Mouse (Mus musculus) stomach, embryonic 15.5 days (tissue): Measurements from ENCODE around the gene Gusb. TPM values are rescaled to one million over a fixed set of nuclear protein-coding genes. Genes with fewer than 3 reads are reported as not detected.
"Not testable (repeated sequence)": the region's sequence is repeated elsewhere in the genome, so short reads cannot be mapped to it uniquely, and the experiment has no call there.

ENCODE experiments used
- ATAC-seq: fragments of 200-750 bp; cut with Nextera tagmentation; 2 replicates; pipeline ENCODE4 v1.8.0; 2017; ENCODE audit warnings: low read depth, moderate number of reproducible peaks, moderate TSS enrichment; ENCODE audit not compliant: insufficient read depth, low FRiP score
- H3K27ac ChIP-seq: fragments of 300-500 bp; sonication (generic); 2 replicates; pipeline ENCODE4 v1.5.1; 2015; ENCODE audit warnings: mild to moderate bottlenecking, inconsistent platforms
- H3K27me3 ChIP-seq: fragments of 300-500 bp; sonication (generic); replicated peaks from 2 replicates; pipeline ENCODE4 v1.6.1; 2015; ENCODE audit warnings: inconsistent platforms
- H3K36me3 ChIP-seq: fragments of 300-500 bp; sonication (generic); 2 replicates; pipeline ENCODE4 v1.6.1; 2015; ENCODE audit warnings: inconsistent platforms
- H3K4me1 ChIP-seq: fragments of 300-500 bp; sonication (generic); 2 replicates; pipeline ENCODE4 v1.6.1; 2015; ENCODE audit warnings: inconsistent platforms
- H3K4me2 ChIP-seq: fragments of 300-500 bp; sonication (generic); 2 replicates; pipeline ENCODE4 v1.6.1; 2015; ENCODE audit warnings: mild to moderate bottlenecking, inconsistent platforms
- H3K4me3 ChIP-seq: fragments of 300-500 bp; sonication (generic); replicated peaks from 2 replicates; pipeline ENCODE4 v1.5.1; 2015; ENCODE audit warnings: inconsistent platforms
- H3K9ac ChIP-seq: fragments of 300-500 bp; sonication (generic); 2 replicates; pipeline ENCODE4 v1.6.1; 2015; ENCODE audit warnings: inconsistent platforms
- H3K9me3 ChIP-seq: fragments of 300-500 bp; sonication (generic); 2 replicates; pipeline ENCODE4 v1.6.1; 2016; ENCODE audit warnings: inconsistent platforms
- WGBS: fragments of 180-500 bp; shearing (Covaris S2); methylation state at CpG from one replicate; pipeline ENCODE4 v1.1.7; 2015; 5-methylcytosine and 5-hydroxymethylcytosine counted together
- polyA plus RNA-seq: library from polyadenylated mRNA; unstranded; fragments of >200 nt; fragmentation: Nextera tagmentation; extraction: Ambion mirVana; gene quantifications from 2 replicates; pipeline ENCODE4 v1.2.1, GENCODE M21; 2015

The Gusb gene
- polyA plus RNA-seq, 1 experiment from 2014 or later: 68.3 TPM

GRCm38 (mm10) chr5:129963224-129963623 is 39.6 kb downstream of the Gusb start:
- no peaks in the 10 kb centered on the region for H3K4me1 ChIP-seq
- ATAC-seq: no peak
- H3K27ac ChIP-seq: no peak overlapping the region
- H3K4me3 ChIP-seq: no peak overlapping the region
- WGBS: 63% methylated on average over 4 of the region's 4 CpGs
- H3K36me3 ChIP-seq: peaks cover 2% of the 10 kb centered on the region; the same call in 1 of the 2 replicates
- no peaks in the 10 kb centered on the region for H3K9me3 ChIP-seq
- no peak overlapping the region for H3K9ac ChIP-seq
- H3K4me2 ChIP-seq: no peak overlapping the region
- H3K27me3 ChIP-seq: no peaks in the 10 kb centered on the region

GRCm38 (mm10) chr5:129955792-129956191 is 47.1 kb downstream of the Gusb start:
- Histone ChIP-seq H3K36me3 (0 out of 2 replicates have a peak, but pooled peaks cover 2% of the 10 kb centered on the region), H3K27ac (no peak overlapping the region), H3K4me1 (no peaks in the 10 kb centered on the region), H3K4me2 (no peak overlapping the region), H3K9me3 (no peaks in the 10 kb centered on the region), H3K9ac (no peak overlapping the region), H3K27me3 (no peaks in the 10 kb centered on the region), H3K4me3 (no peak overlapping the region)
- WGBS: 73% methylated on average over 6 of the region's 6 CpGs
- ATAC-seq: peak; percentile 85

- Histone ChIP-seq H3K4me2 (no peak overlapping the region), H3K9ac (no peak overlapping the region), H3K36me3 (no peaks in the 10 kb centered on the region), H3K4me3 (no peak overlapping the region), H3K4me1 (no peaks in the 10 kb centered on the region), H3K27me3 (no peaks in the 10 kb centered on the region), H3K27ac (no peak overlapping the region), H3K9me3 (no peaks in the 10 kb centered on the region)
- 79% methylated on average over 5 of the region's 5 CpGs for WGBS
- no peak for ATAC-seq
Measured at GRCm38 (mm10) chr5:129954473-129955254, 48.2 kb downstream of the Gusb start.

- Histone ChIP-seq H3K27me3 (no peaks in the 10 kb centered on the region), H3K4me1 (no peaks in the 10 kb centered on the region), H3K36me3 (no peaks in the 10 kb centered on the region), H3K27ac (no peak overlapping the region), H3K9ac (no peak overlapping the region), H3K9me3 (no peaks in the 10 kb centered on the region), H3K4me2 (no peak overlapping the region), H3K4me3 (no peak overlapping the region)
- no peak for ATAC-seq
- 88% methylated on average over 4 of the region's 4 CpGs for WGBS
Measured at GRCm38 (mm10) chr5:129952143-129952542, 50.7 kb downstream of the Gusb start.

GRCm38 (mm10) chr5:129947528-129948033 is 55.3 kb downstream of the Gusb start:
- H3K27me3 ChIP-seq: no peaks in the 10 kb centered on the region
- no peaks in the 10 kb centered on the region for H3K9me3 ChIP-seq
- no peak overlapping the region for H3K27ac ChIP-seq
- WGBS: 71% methylated on average over 2 of the region's 2 CpGs
- H3K4me1 ChIP-seq: no peaks in the 10 kb centered on the region
- H3K4me3 ChIP-seq: no peak overlapping the region
- 0 out of 2 replicates have a peak, but pooled peaks cover 3% of the 10 kb centered on the region for H3K36me3 ChIP-seq
- no peak for ATAC-seq
- H3K9ac ChIP-seq: no peak overlapping the region
- H3K4me2 ChIP-seq: no peak overlapping the region

- ATAC-seq: no peak
- WGBS: 61% methylated on average over 1 of the region's 1 CpGs
- Histone ChIP-seq H3K9ac (no peak overlapping the region), H3K27ac (no peak overlapping the region), H3K4me3 (no peak overlapping the region), H3K27me3 (no peaks in the 10 kb centered on the region), H3K4me1 (no peaks in the 10 kb centered on the region), H3K36me3 (0 out of 2 replicates have a peak, but pooled peaks cover 3% of the 10 kb centered on the region), H3K9me3 (no peaks in the 10 kb centered on the region), H3K4me2 (no peak overlapping the region)
Measured at GRCm38 (mm10) chr5:129943402-129943801, 59.4 kb downstream of the Gusb start.

- H3K9ac ChIP-seq: peak overlapping the region; percentile 86
- H3K9me3 ChIP-seq, H3K27me3 ChIP-seq, H3K36me3 ChIP-seq, H3K4me1 ChIP-seq: not testable (repeated sequence)
- peak overlapping the region; percentile 67 for H3K4me2 ChIP-seq
- ATAC-seq: peak; percentile 16
- peak overlapping the region; percentile 78 for H3K4me3 ChIP-seq
- peak overlapping the region; percentile 62; the same call in 1 of the 2 replicates for H3K27ac ChIP-seq
- under 1% methylated on average over 47 of the region's 82 CpGs for WGBS
Measured at GRCm38 (mm10) chr5:129942073-129942939, 60.5 kb downstream of the Gusb start.

GRCm38 (mm10) chr5:129941495-129942045 is 61.3 kb downstream of the Gusb start, which contains the start of gene Vkorc1l1:
TSS of gene Vkorc1l1 (plus strand) at chr5:129941970.
- Histone ChIP-seq H3K4me2 (peak within 1 kb of the TSS; percentile 67), H3K9ac (peak within 1 kb of the TSS; percentile 86), H3K4me3 (peak within 1 kb of the TSS; percentile 78), H3K36me3 (0 out of 2 replicates have a peak, but pooled peaks cover 3% of the 10 kb centered on the region), H3K9me3 (no peaks in the 10 kb centered on the region), H3K4me1 (no peaks in the 10 kb centered on the region), H3K27me3 (no peaks in the 10 kb centered on the region), H3K27ac (peak within 1 kb of the TSS; percentile 67)
- peak; percentile 98 for ATAC-seq
- WGBS: under 1% methylated on average over 59 of the region's 59 CpGs

- 6% methylated on average over 9 of the region's 9 CpGs for WGBS
- Histone ChIP-seq H3K36me3 (0 out of 2 replicates have a peak, but pooled peaks cover 3% of the 10 kb centered on the region), H3K9ac (no peak overlapping the region), H3K27ac (peak overlapping the region; percentile 67; the same call in 1 of the 2 replicates), H3K27me3 (no peaks in the 10 kb centered on the region), H3K4me3 (peak overlapping the region; percentile 78), H3K4me2 (peak overlapping the region; percentile 51), H3K4me1 (no peaks in the 10 kb centered on the region), H3K9me3 (no peaks in the 10 kb centered on the region)
- ATAC-seq: peak; percentile 8; the same call in 1 of the 2 replicates
Measured at GRCm38 (mm10) chr5:129940736-129941494, 61.9 kb downstream of the Gusb start.

- H3K9me3 ChIP-seq: no peaks in the 10 kb centered on the region
- no peaks in the 10 kb centered on the region for H3K27me3 ChIP-seq
- 55% methylated on average over 2 of the region's 2 CpGs for WGBS
- H3K4me1 ChIP-seq: no peaks in the 10 kb centered on the region
- H3K36me3 ChIP-seq: 0 out of 2 replicates have a peak, but pooled peaks cover 3% of the 10 kb centered on the region
- no peak overlapping the region for H3K9ac ChIP-seq
- no peak overlapping the region for H3K27ac ChIP-seq
- H3K4me2 ChIP-seq: peak overlapping the region; percentile 51; the same call in 1 of the 2 replicates
- H3K4me3 ChIP-seq: no peak overlapping the region
- no peak for ATAC-seq
Measured at GRCm38 (mm10) chr5:129940281-129940680, 62.6 kb downstream of the Gusb start.
